Mouse (Mus musculus) bone marrow, adult 2 months (tissue): ENCODE data around the gene Pcsk6. TPM values are rescaled to one million over a fixed set of nuclear protein-coding genes. Genes with fewer than 3 reads are reported as not detected.

Experiments
- H3K27ac ChIP-seq: fragments of 200-500 bp; 2 replicates; pipeline ENCODE4 v1.5.1; 2012; ENCODE audit warnings: low read depth, mild to moderate bottlenecking, control low read depth, inconsistent platforms, low read length; ENCODE audit not compliant: control insufficient read depth, poor library complexity, insufficient read depth
- H3K4me1 ChIP-seq: fragments of 200-500 bp; 2 replicates; pipeline ENCODE4 v1.6.1; 2011; ENCODE audit warnings: low read length; ENCODE audit not compliant: control insufficient read depth, insufficient read depth
- H3K4me3 ChIP-seq: fragments of 200-500 bp; replicated peaks from 2 replicates; pipeline ENCODE3; 2011; ENCODE audit warnings: mild to moderate bottlenecking, low read depth, low read length, control low read depth; ENCODE audit not compliant: control insufficient read depth
- CTCF ChIP-seq: fragments of 200-500 bp; IDR thresholded peaks from 2 replicates; pipeline ENCODE4 v1.5.1; 2011; ENCODE audit warnings: low read length, control low read depth; ENCODE audit not compliant: control insufficient read depth, insufficient read depth
- POLR2A ChIP-seq: fragments of 200-500 bp; IDR thresholded peaks from 2 replicates; pipeline ENCODE4 v1.6.1; 2011; ENCODE audit warnings: low read depth, mild to moderate bottlenecking, control low read depth, low read length, borderline replicate concordance; ENCODE audit not compliant: control insufficient read depth
- WGBS: fragments of 180-500 bp; shearing (Covaris S2); methylation state at CpG from one replicate; pipeline ENCODE4 v1.1.7; 2018; 5-methylcytosine and 5-hydroxymethylcytosine counted together
- polyA plus RNA-seq: library from polyadenylated mRNA; stranded (reverse); fragments of >200 nt; gene quantifications from 2 replicates; pipeline ENCODE4 v1.2.4, GENCODE M21; 2011; ENCODE audit warnings: low replicate concordance; ENCODE audit not compliant: missing spikeins, insufficient read depth, insufficient read length

The Pcsk6 gene
- polyA plus RNA-seq, 1 experiment, result 5.3 TPM

- WGBS, result 62% methylated on average over 3 of the region's 3 CpGs
- no peaks in the 10 kb centered on the region for H3K4me1 ChIP-seq
Observed at GRCm38 (mm10) chr7:66038261-66038660, 176.7 kb downstream of the Pcsk6 start.

DNA sequence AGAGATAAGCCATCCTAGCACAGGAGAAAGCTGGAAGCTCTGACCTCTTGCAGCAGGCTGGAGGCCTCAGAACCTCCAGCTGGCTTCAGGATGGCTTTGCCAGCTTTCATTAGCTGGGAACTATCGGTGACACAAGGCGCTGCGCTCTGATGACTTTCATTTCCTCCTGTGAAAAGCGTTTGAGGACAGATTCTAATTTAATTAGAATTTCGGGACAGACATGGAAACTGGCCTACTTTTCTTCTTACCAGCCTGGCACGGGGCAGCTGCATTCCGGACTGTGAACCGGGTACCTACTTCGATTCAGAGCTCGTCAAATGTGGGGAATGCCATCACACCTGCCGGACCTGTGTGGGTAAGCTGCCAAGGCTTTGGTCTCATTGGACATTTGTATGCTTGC is 177.2 kb downstream of the Pcsk6 start:
- 20% methylated on average over 11 of the region's 11 CpGs for WGBS
- H3K27ac ChIP-seq, result no peak overlapping the region
- no peaks in the 10 kb centered on the region for H3K4me1 ChIP-seq
- H3K4me3 ChIP-seq, result no peak overlapping the region
- TF ChIP-seq CTCF, result no peak
- no peak for TF ChIP-seq POLR2A

More at GRCm38 (mm10) chr7:66038261-66038660, 176.7 kb downstream of the Pcsk6 start:
- no peak overlapping the region for H3K4me3 ChIP-seq
- H3K27ac ChIP-seq, result no peak overlapping the region
- no peak for TF ChIP-seq POLR2A
- no peak for TF ChIP-seq CTCF

DNA sequence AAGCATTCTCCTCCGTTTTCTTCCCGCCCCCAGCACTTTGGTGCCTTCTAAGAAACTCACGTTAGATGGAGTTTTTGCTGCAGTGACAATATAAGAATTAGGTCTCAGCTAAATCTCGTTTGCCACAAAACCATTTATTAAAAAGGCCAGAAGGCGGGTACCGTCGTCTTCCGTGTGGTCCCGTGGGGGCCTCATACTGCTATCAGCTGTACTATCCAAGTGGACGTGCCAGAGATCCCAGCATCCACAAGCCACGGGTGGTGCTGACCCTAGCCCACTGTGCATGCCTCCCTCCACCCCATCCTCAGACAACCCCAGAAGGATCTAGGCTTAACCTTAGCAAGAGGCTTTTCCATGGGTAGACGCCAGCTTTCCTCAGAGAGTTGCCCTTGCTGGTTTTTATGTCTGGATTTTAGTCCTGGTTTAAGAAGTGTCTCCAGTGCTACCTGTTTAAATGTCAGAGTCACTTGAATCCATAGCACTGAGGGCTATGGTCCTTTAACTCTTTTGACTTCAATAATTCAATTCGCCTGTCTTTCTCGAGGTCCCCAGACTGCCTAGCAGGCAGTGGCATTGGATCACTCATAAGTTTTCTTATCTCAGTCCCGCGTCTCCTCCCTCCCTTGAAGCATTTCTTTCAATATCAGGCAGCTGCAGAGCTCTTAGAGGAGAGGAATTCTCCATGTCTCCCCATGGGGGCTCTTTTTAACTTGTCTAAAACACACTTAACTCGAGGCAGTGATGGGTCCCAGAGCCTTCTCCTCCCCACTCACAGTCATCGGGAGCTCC is 178.7 kb downstream of the Pcsk6 start:
- Histone ChIP-seq H3K27ac (no peak overlapping the region), H3K4me1 (no peaks in the 10 kb centered on the region), H3K4me3 (no peak overlapping the region)
- 73% methylated on average over 18 of the region's 18 CpGs for WGBS
- no peak for TF ChIP-seq POLR2A
- no peak for TF ChIP-seq CTCF

DNA sequence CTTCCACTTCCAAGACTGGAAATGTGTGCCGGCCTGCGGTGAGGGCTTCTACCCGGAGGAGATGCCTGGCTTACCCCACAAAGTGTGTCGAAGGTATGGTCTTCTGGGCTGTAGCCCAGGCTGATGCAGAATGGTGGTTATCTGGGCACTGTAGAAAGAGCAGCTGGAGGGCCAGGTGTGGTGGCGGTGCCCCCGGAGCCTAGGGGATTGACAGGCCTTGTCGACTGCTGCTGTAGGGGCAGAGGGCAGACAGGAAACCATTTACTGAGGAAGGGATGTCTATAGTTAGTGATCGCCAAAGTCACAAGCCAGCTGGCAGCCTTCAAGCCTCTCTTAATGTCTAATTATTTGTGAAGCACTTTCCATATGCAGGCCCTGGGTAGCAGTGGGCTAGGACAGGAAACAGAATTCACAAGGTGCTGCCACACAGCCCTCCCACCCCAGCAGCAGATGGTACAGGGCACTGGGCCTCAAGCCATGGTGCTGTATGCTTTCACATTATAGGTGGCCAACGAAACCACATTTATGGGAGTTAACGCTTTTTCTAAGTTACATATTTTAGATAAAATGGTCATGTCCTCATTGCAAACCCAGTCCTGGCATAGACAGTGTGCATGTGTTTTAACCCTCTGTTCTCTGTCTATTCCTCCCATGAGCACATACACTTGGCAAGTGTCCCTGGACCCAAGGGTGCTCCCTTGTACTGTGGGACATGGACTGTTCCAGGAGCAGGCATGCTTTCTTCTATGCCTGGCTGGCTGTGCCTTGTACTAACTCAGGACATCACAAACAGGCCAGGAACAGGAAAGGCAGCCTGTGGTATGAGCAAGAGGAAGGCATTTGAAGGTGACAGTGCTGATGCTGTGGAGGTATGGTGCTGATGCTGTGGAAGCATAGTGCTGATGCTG is 182.3 kb downstream of the Pcsk6 start, which contains the start of gene Gm45213:
Gene Gm45213, plus strand, starts transcription at position 51 of the 908 bp plus-strand sequence.
- Histone ChIP-seq H3K4me3 (no peak within 1 kb of the TSS), H3K27ac (no peak within 1 kb of the TSS), H3K4me1 (no peaks in the 10 kb centered on the region)
- 42% methylated on average over 10 of the region's 10 CpGs for WGBS
- TF ChIP-seq CTCF (no peak), POLR2A (no peak)

GRCm38 (mm10) chr7:66044617-66045016 is 183.1 kb downstream of the Pcsk6 start:
- no peak overlapping the region for H3K4me3 ChIP-seq
- no peak for TF ChIP-seq POLR2A
- 66% methylated on average over 9 of the region's 9 CpGs for WGBS
- no peak overlapping the region for H3K27ac ChIP-seq
- no peaks in the 10 kb centered on the region for H3K4me1 ChIP-seq

DNA sequence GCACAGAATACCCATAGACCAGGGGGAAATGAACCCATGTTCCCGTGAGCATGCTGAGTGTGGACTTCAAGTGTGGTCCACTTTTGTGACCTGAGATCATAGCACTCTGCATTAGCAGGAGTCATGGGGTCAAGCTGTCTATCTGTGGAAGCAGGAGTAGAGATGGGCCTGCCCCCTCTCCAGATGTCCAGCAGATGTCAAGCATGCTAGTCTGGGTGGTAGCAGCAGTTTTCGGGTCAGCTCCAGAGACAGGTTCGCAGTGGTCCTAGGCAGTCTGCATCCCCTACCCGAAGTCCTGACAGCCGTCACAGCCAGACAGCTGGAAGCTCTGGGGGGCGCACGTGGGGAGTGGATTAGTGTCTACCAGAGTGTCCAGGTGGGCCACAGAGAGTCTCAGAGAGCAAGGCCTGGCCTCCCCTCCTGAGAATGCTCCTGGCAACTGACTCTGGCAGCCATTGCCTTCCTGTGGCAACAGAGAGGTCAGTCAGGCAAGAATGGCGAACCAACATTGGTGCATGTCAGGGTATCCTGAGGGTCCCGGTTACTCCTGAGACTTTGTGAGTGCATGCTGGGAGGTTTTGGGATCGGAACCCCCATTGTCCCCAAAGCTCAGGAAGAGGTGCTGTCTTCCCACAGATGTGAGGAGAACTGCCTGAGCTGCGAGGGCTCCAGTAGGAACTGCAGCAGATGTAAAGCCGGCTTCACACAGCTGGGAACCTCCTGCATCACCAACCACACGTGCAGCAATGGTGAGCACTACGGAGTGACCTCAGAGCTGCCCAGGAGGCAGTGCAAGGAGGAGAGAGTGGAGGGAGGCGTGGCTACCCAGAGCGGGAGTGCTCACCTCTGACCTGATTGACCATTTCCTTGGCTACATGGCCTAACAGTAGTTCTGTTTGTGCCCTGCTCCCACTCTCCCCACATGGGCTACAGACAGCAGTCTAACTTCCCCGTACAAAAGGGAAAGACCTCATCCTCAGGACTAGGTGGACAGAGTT is 185.7 kb downstream of the Pcsk6 start:
- TF ChIP-seq POLR2A (no peak), CTCF (no peak)
- 80% methylated on average over 17 of the region's 17 CpGs for WGBS
- no peak overlapping the region for H3K27ac ChIP-seq
- H3K4me1 ChIP-seq, result no peaks in the 10 kb centered on the region
- no peak overlapping the region for H3K4me3 ChIP-seq

DNA sequence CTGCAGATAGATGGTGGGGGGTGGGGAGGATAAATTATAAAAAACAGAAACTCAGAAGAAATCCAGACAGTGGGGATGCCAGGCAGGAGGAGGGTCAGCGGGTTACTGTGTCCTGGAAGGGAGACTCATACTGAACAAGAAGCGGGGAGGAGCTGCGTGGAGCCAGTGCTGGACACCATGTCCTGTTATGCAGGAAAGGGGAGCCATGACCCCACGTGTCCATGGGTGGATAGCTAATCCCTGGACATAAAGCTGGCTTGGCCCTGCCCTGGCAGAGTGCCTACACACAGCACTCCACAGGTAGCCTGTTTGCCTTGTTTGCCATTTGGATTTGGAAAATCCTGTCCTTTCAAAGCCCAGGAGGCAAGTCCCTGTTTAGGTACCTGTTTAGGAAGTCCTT is 186.4 kb downstream of the Pcsk6 start:
- no peak for TF ChIP-seq POLR2A
- TF ChIP-seq CTCF, result no peak
- WGBS, result 74% methylated on average over 4 of the region's 4 CpGs

More for the DNA sequence above, 186.4 kb downstream of the Pcsk6 start:
- H3K4me1 ChIP-seq, result no peaks in the 10 kb centered on the region
- no peak overlapping the region for H3K27ac ChIP-seq
- no peak overlapping the region for H3K4me3 ChIP-seq
